Mouse (Mus musculus) right cerebral cortex, adult 2 months (tissue): ENCODE data around the gene Disp1.

Experiments
- DNase-seq, 2 experiments: peaks; one replicate each; pipeline ENCODE4 v3.0.0; 2021 to 2022; ENCODE audit warnings: low spot score in 2 of 2

Gene Disp1

GRCm38 (mm10) chr1:183207141-183207540 is 14.2 kb downstream of the Disp1 start:
- DNase-seq = no peak

- DNase-seq = no peak
Measured at GRCm38 (mm10) chr1:183200926-183201325, 20.4 kb downstream of the Disp1 start.

GRCm38 (mm10) chr1:183194763-183195162 is 26.6 kb downstream of the Disp1 start:
- DNase-seq = no peak

- DNase-seq = no peak
Measured at GRCm38 (mm10) chr1:183194151-183194550, 27.2 kb downstream of the Disp1 start.

GRCm38 (mm10) chr1:183191398-183191797 is 29.9 kb downstream of the Disp1 start:
- DNase-seq = no peak

- no peak for DNase-seq
Measured at GRCm38 (mm10) chr1:183190456-183190855, 30.9 kb downstream of the Disp1 start.

GRCm38 (mm10) chr1:183189014-183189662 is 32.2 kb downstream of the Disp1 start:
- DNase-seq = no peak

- DNase-seq = no peak
Measured at GRCm38 (mm10) chr1:183188115-183189013, 33.0 kb downstream of the Disp1 start.

- DNase-seq = no peak
Measured at GRCm38 (mm10) chr1:183185560-183185959, 35.8 kb downstream of the Disp1 start.

- no peak for DNase-seq
Measured at GRCm38 (mm10) chr1:183184681-183185080, 36.6 kb downstream of the Disp1 start.

- peak; percentile 29 to 35 for DNase-seq
Measured at GRCm38 (mm10) chr1:183183565-183183964, 37.8 kb downstream of the Disp1 start.

- DNase-seq = no peak
Measured at GRCm38 (mm10) chr1:183182641-183183414, 38.5 kb downstream of the Disp1 start.

GRCm38 (mm10) chr1:183181030-183181395 is 40.3 kb downstream of the Disp1 start:
- peak; percentile 13 to 31 for DNase-seq

- DNase-seq = no peak
Measured at GRCm38 (mm10) chr1:183180301-183181029, 40.9 kb downstream of the Disp1 start.

- no peak for DNase-seq
Measured at GRCm38 (mm10) chr1:183179316-183179715, 42.0 kb downstream of the Disp1 start.

GRCm38 (mm10) chr1:183175236-183175635 is 46.1 kb downstream of the Disp1 start:
- DNase-seq = no peak

GRCm38 (mm10) chr1:183171095-183171494 is 50.2 kb downstream of the Disp1 start:
- no peak for DNase-seq

GRCm38 (mm10) chr1:183168465-183168864 is 52.9 kb downstream of the Disp1 start:
- DNase-seq = no peak

GRCm38 (mm10) chr1:183167776-183168175 is 53.5 kb downstream of the Disp1 start:
- no peak for DNase-seq

- no peak for DNase-seq
Measured at GRCm38 (mm10) chr1:183166700-183167099, 54.6 kb downstream of the Disp1 start.

GRCm38 (mm10) chr1:183164648-183165071 is 56.7 kb downstream of the Disp1 start:
- DNase-seq = no peak

- DNase-seq = no peak
Measured at GRCm38 (mm10) chr1:183164190-183164580, 57.1 kb downstream of the Disp1 start.
